Mouse (Mus musculus) heart, embryonic 12.5 days (tissue): Measurements from ENCODE around the gene Mbnl2. TPM values are rescaled to one million over a fixed set of nuclear protein-coding genes. Genes with fewer than 3 reads are reported as not detected.

Source experiments
- ATAC-seq: fragments of 200-750 bp; cut with Nextera tagmentation; 2 replicates; pipeline ENCODE4 v1.8.0; 2017; ENCODE audit warnings: moderate TSS enrichment, moderate library complexity; ENCODE audit not compliant: insufficient number of reproducible peaks, low FRiP score
- H3K27ac ChIP-seq: fragments of 300-500 bp; sonication (generic); 2 replicates; pipeline ENCODE4 v1.5.1; 2016; ENCODE audit warnings: mild to moderate bottlenecking, moderate library complexity; ENCODE audit not compliant: poor library complexity, severe bottlenecking
- H3K27me3 ChIP-seq: fragments of 300-500 bp; sonication (generic); replicated peaks from 2 replicates; pipeline ENCODE4 v1.6.1; 2016; ENCODE audit warnings: mild to moderate bottlenecking, moderate library complexity
- H3K36me3 ChIP-seq: fragments of 300-500 bp; sonication (generic); 2 replicates; pipeline ENCODE4 v1.6.1; 2016; ENCODE audit warnings: mild to moderate bottlenecking, moderate library complexity
- H3K4me1 ChIP-seq: fragments of 300-500 bp; sonication (generic); replicated peaks from 2 replicates; pipeline ENCODE4 v1.6.1; 2016; ENCODE audit warnings: mild to moderate bottlenecking
- H3K4me2 ChIP-seq: fragments of 300-500 bp; sonication (generic); 2 replicates; pipeline ENCODE4 v1.6.1; 2016; ENCODE audit warnings: mild to moderate bottlenecking, moderate library complexity
- H3K4me3 ChIP-seq: fragments of 300-500 bp; sonication (generic); 2 replicates; pipeline ENCODE4 v1.5.1; 2016; ENCODE audit warnings: mild to moderate bottlenecking
- H3K9ac ChIP-seq: fragments of 300-500 bp; sonication (generic); 2 replicates; pipeline ENCODE4 v1.6.1; 2016; ENCODE audit warnings: mild to moderate bottlenecking, moderate library complexity
- H3K9me3 ChIP-seq: fragments of 300-500 bp; sonication (generic); replicated peaks from 2 replicates; pipeline ENCODE4 v1.6.1; 2016; ENCODE audit warnings: mild to moderate bottlenecking, moderate library complexity
- WGBS: fragments of 180-500 bp; shearing (Covaris S2); methylation state at CpG from one replicate; pipeline ENCODE4 v1.1.7; 2016; 5-methylcytosine and 5-hydroxymethylcytosine counted together
- polyA plus RNA-seq: library from polyadenylated mRNA; unstranded; fragments of >200 nt; fragmentation: Nextera tagmentation; extraction: Ambion mirVana; gene quantifications from 2 replicates; pipeline ENCODE4 v1.2.1, GENCODE M21; 2016

The Mbnl2 gene
- polyA plus RNA-seq, 1 experiment from 2014 or later: 108 TPM

DNA sequence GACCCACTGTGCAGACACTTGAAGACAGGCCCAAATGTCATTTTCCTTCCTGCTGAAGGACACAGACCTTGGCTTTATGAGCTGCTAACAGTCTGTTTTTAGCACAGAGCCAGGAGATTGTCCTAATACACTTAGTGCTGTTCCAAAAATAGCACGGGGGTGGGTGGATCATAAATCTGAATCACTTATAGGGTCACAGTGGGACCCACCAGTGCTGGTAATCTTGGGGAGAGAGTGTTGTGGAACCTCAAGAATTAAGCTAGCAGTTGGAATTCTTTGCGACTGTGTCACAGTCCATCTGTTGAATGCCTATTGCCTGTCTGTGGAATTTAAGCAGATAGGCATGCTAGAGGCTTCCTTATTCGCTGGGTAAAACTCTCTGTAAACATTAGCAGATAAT, 24.2 kb downstream of the Mbnl2 start:
- WGBS: 10% methylated on average over 3 of the region's 3 CpGs
- H3K27me3 ChIP-seq: no peaks in the 10 kb centered on the region
- no peak overlapping the region for H3K4me3 ChIP-seq
- H3K9ac ChIP-seq: peak overlapping the region; percentile 41; the same call in 1 of the 2 replicates
- H3K4me2 ChIP-seq: peak overlapping the region; percentile 38
- H3K9me3 ChIP-seq: no peaks in the 10 kb centered on the region
- peak; percentile 40; the same call in 1 of the 2 replicates for ATAC-seq
- H3K27ac ChIP-seq: peak overlapping the region; percentile 96
- H3K36me3 ChIP-seq: 0 out of 2 replicates have a peak, but pooled peaks cover 5% of the 10 kb centered on the region
- H3K4me1 ChIP-seq: peaks cover 73% of the 10 kb centered on the region

DNA sequence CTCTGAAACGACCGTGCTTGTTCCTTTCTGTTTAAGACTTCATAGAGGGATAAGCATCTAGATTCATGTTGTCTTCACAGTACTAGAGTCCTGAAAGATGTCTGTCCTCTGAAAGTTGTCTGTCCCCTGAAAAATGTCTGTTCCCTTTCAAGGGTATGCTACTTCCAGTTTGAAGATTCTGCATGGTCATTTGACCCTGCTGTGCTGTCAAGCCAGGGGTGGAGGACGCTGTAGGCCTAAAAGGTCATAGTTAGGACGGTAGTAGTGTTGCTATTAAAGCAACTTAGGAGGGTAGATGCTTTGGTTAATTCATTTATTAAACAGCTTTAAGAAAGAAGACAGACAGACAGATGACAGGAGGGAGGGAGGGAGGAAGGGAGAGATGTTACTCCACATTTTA, 24.7 kb downstream of the Mbnl2 start:
- no peaks in the 10 kb centered on the region for H3K9me3 ChIP-seq
- 0 out of 2 replicates have a peak, but pooled peaks cover 3% of the 10 kb centered on the region for H3K36me3 ChIP-seq
- H3K27me3 ChIP-seq: no peaks in the 10 kb centered on the region
- H3K27ac ChIP-seq: peak overlapping the region; percentile 96
- peaks cover 72% of the 10 kb centered on the region for H3K4me1 ChIP-seq
- H3K4me3 ChIP-seq: no peak overlapping the region
- WGBS: 42% methylated on average over 4 of the region's 4 CpGs
- H3K9ac ChIP-seq: peak overlapping the region; percentile 45; the same call in 1 of the 2 replicates
- peak overlapping the region; percentile 38 for H3K4me2 ChIP-seq
- ATAC-seq: no peak

DNA sequence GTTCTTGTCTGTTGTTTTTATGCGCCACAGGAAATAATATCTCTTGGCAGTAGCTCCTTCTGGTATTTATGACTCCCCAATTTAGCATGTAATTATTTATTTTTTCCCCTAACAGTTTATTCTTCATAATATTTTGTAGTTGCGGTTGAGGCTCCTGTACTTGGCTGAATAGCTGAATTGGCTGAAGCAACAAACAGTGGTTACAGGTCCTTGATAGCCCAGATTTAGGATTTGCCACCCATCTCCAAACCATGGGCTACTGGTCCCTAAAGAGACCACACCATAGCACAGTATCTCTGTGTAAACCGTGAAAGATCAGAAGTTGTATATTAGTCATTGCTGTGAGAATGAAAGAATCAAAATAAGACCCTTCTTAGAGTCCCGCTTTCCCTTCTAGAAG, 25.3 kb downstream of the Mbnl2 start:
- WGBS: 83% methylated on average over 4 of the region's 4 CpGs
- peak overlapping the region; percentile 29; the same call in 1 of the 2 replicates for H3K27ac ChIP-seq

DNA sequence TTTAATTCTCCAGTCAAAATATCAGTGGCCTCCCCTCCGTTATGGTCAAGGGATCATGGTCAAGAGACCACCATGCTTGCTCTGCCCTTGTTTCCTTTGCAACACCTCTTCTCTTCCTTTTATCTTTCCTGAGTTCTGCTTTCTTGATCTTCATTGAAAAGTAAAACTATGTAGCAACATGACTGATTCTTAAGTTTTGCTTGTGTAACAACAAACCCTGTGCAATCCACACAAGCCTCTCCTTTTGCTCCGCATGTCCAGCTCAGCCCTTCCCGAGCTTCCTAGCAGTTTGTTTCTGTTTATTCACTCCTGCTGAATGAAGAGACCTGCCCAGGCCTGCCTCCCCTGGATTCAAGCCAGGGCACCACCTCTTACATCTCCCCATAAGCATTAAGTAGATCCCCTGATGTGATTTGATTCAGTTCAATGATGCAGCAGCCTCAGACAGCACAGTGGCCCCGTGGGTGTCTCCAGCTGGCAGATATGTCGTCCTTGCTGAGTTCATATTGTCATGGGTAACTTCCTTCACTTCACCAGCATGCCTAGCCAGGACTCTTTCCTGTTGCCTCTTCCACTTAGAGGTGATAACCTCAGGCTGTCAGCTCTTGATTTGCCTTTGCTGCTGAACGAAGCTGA, 27.6 kb downstream of the Mbnl2 start:
- WGBS: 14% methylated on average over 6 of the region's 6 CpGs
- no peaks in the 10 kb centered on the region for H3K9me3 ChIP-seq
- H3K27ac ChIP-seq: peak overlapping the region; percentile 87
- peaks cover 56% of the 10 kb centered on the region for H3K4me1 ChIP-seq
- H3K27me3 ChIP-seq: no peaks in the 10 kb centered on the region
- no peak overlapping the region for H3K4me3 ChIP-seq
- peak overlapping the region; percentile 49 for H3K4me2 ChIP-seq
- H3K9ac ChIP-seq: peak overlapping the region; percentile 28
- H3K36me3 ChIP-seq: no peaks in the 10 kb centered on the region
- no peak for ATAC-seq

More for the DNA sequence above, 25.3 kb downstream of the Mbnl2 start:
- Histone ChIP-seq H3K9ac (no peak overlapping the region), H3K36me3 (no peaks in the 10 kb centered on the region), H3K27me3 (no peaks in the 10 kb centered on the region), H3K4me3 (no peak overlapping the region), H3K9me3 (no peaks in the 10 kb centered on the region), H3K4me2 (no peak overlapping the region), H3K4me1 (peaks cover 66% of the 10 kb centered on the region)
- ATAC-seq: no peak

GRCm38 (mm10) chr14:120306229-120306628, 30.8 kb downstream of the Mbnl2 start:
- WGBS: 65% methylated on average over 11 of the region's 11 CpGs
- no peak for ATAC-seq
- Histone ChIP-seq H3K9me3 (no peaks in the 10 kb centered on the region), H3K4me3 (no peak overlapping the region), H3K9ac (no peak overlapping the region), H3K27me3 (no peaks in the 10 kb centered on the region), H3K36me3 (no peaks in the 10 kb centered on the region), H3K4me1 (peaks cover 67% of the 10 kb centered on the region), H3K4me2 (no peak overlapping the region), H3K27ac (no peak overlapping the region)

GRCm38 (mm10) chr14:120307356-120307755, 31.9 kb downstream of the Mbnl2 start:
- H3K4me3 ChIP-seq: no peak overlapping the region
- no peak overlapping the region for H3K4me2 ChIP-seq
- H3K36me3 ChIP-seq: no peaks in the 10 kb centered on the region
- no peaks in the 10 kb centered on the region for H3K9me3 ChIP-seq
- peaks cover 78% of the 10 kb centered on the region for H3K4me1 ChIP-seq
- no peak for ATAC-seq
- H3K27me3 ChIP-seq: no peaks in the 10 kb centered on the region
- peak overlapping the region; percentile 80; the same call in 1 of the 2 replicates for H3K27ac ChIP-seq
- peak overlapping the region; percentile 32; the same call in 1 of the 2 replicates for H3K9ac ChIP-seq
- 68% methylated on average over 3 of the region's 3 CpGs for WGBS

DNA sequence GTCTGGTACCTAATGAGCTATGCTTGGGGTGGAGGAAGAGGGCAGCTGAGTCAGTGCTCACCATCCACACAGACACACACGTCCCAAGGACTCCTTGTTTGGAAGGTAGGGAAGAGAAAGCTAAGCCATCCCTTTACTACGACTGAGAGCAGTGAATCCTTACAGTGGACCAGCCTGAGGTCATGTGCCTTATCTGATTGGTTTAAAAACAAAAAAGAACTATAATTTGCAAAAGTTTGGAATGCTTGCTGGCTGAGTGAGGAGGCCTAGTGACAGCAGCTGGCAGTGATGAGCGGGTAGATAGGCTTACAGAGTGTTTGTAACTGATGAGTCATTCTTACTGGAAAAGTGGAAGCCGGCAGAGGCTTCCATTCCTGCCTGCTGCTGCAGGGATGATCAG, 32.5 kb downstream of the Mbnl2 start:
- peak overlapping the region; percentile 35 for H3K4me2 ChIP-seq
- no peak overlapping the region for H3K4me3 ChIP-seq
- H3K9ac ChIP-seq: 0 out of 2 replicates have a peak overlapping the region, but pooled peaks have one; percentile 5
- peaks cover 79% of the 10 kb centered on the region for H3K4me1 ChIP-seq
- 10% methylated on average over 4 of the region's 4 CpGs for WGBS
- H3K36me3 ChIP-seq: no peaks in the 10 kb centered on the region
- no peaks in the 10 kb centered on the region for H3K27me3 ChIP-seq
- no peaks in the 10 kb centered on the region for H3K9me3 ChIP-seq
- ATAC-seq: 0 out of 2 replicates have a peak, but pooled peaks have one; percentile 26
- H3K27ac ChIP-seq: peak overlapping the region; percentile 80

DNA sequence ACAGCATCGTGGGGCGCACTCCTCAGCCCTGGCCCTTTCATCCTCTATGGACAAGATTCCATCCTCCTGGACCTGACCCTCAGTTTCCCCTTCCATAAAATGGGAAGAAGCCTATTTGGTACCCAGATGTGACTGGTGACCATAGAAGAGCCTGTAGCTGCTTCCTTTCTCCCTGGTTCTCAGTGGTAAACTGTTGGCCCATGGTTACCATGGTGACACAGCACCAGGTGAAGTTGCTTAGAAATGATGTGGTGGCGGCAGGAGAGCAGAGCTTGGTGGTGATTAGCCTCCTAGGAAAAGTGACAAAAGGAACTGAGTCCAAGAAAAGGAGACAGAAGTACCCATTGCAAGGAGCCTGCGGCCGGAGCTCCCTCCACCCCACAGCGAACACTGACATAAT, 34.2 kb downstream of the Mbnl2 start:
- no peak overlapping the region for H3K4me3 ChIP-seq
- no peaks in the 10 kb centered on the region for H3K9me3 ChIP-seq
- H3K36me3 ChIP-seq: 0 out of 2 replicates have a peak, but pooled peaks cover 12% of the 10 kb centered on the region
- no peak for ATAC-seq
- no peaks in the 10 kb centered on the region for H3K27me3 ChIP-seq
- peaks cover 73% of the 10 kb centered on the region for H3K4me1 ChIP-seq
- H3K4me2 ChIP-seq: no peak overlapping the region
- no peak overlapping the region for H3K27ac ChIP-seq
- no peak overlapping the region for H3K9ac ChIP-seq
- WGBS: 87% methylated on average over 6 of the region's 6 CpGs

- H3K9ac ChIP-seq: peak overlapping the region; percentile 28; the same call in 1 of the 2 replicates
- H3K27ac ChIP-seq: peak overlapping the region; percentile 79
- no peaks in the 10 kb centered on the region for H3K27me3 ChIP-seq
- peak overlapping the region; percentile 43 for H3K4me2 ChIP-seq
- no peak for ATAC-seq
- H3K9me3 ChIP-seq: no peaks in the 10 kb centered on the region
- no peak overlapping the region for H3K4me3 ChIP-seq
- peaks cover 81% of the 10 kb centered on the region for H3K4me1 ChIP-seq
- 37% methylated on average over 12 of the region's 12 CpGs for WGBS
- H3K36me3 ChIP-seq: 0 out of 2 replicates have a peak, but pooled peaks cover 12% of the 10 kb centered on the region
Measured at GRCm38 (mm10) chr14:120311330-120312097, 36.0 kb downstream of the Mbnl2 start.

DNA sequence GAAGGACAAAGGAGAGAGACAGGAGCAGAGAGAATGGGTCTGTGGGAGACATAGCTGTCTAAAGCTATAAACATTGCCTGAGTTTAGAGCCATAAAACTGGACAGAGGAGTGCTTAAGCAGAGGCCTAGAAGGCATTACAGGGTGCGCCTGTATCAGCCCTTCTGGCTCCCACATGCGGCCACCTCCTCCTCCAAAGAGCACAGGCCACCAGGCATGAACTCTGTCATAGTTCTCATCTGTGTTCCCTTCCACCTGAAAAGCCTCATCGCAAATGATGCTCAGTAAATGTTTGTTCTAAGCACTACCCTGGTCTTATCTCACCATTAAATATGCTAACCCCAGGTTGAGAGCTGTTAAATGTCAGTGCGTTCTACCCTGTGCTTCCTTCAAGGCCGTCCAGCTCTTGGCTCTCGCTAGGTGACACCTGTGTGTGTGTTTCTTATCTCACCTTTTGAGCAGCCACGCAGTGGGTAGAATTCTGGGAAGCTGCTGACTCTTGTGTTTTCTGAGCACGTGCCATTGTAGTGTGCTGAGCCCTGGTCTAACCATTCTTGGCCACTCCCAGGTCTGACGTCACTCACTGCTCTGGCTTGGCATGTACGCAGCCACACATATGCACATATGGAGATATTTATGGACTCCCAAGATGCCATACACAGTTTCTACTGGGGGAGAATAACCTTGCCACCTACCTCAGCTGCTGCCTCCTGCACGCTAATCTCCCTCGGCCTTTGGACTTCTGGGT, 37.4 kb downstream of the Mbnl2 start:
- peak overlapping the region; percentile 53 for H3K27ac ChIP-seq
- H3K27me3 ChIP-seq: no peaks in the 10 kb centered on the region
- H3K9me3 ChIP-seq: no peaks in the 10 kb centered on the region
- H3K4me3 ChIP-seq: no peak overlapping the region
- H3K4me2 ChIP-seq: no peak overlapping the region
- 60% methylated on average over 12 of the region's 12 CpGs for WGBS
- H3K36me3 ChIP-seq: 0 out of 2 replicates have a peak, but pooled peaks cover 12% of the 10 kb centered on the region
- no peak overlapping the region for H3K9ac ChIP-seq
- ATAC-seq: no peak
- H3K4me1 ChIP-seq: peaks cover 78% of the 10 kb centered on the region
